Mouse (Mus musculus) ES-E14 (cell line): ENCODE measurements around the gene Add3.

Experiments used
- HCFC1 ChIP-seq: IDR thresholded peaks from 2 replicates; pipeline ENCODE4 v1.6.1; 2012; ENCODE audit warnings: low read length, inconsistent platforms, borderline replicate concordance; ENCODE audit not compliant: insufficient read depth
- MAFK ChIP-seq: IDR thresholded peaks from 2 replicates; pipeline ENCODE4 v1.6.1; 2014; ENCODE audit warnings: mild to moderate bottlenecking, low read depth, low read length, inconsistent platforms; ENCODE audit not compliant: insufficient read depth
- ZNF384 ChIP-seq: IDR thresholded peaks from 2 replicates; pipeline ENCODE4 v1.6.1; 2012; ENCODE audit warnings: low read depth, low read length, inconsistent platforms

DNA sequence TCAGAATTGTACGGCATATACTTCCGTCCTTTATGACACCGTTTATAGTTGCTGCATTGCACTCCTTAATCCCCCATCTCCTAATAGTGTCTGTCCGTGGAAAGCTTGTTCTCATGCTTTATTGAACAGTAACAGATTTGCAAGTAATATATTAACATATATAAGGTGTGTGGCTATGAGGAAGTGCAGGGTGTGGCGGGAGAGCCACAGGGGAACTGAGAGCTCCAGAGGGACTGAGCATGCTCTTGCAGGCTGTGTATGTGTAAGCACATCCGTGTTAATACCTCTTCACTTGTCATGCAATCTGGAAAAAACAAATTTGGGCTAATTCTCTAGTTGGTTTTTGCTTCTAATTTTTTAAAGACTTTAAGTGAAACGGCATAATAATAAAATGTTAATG, 68.6 kb downstream of the Add3 start:
- no peak for TF ChIP-seq ZNF384
- no peak for TF ChIP-seq MAFK
- no peak for TF ChIP-seq HCFC1
